Mouse (Mus musculus): ENCODE data around the gene Podxl2.

- TF ChIP-seq CTCF (IDR thresholded peaks at IDR 0.05; ENCODE audit: insufficient read depth, low read depth, low read length) (no peak), POLR2A (IDR thresholded peaks at IDR 0.05; ENCODE audit: insufficient read depth, low read depth, low read length) (no peak)
Measured at GRCm38 (mm10) chr6:88800191-88800590, 74.7 kb downstream of the Podxl2 start.

All from olfactory bulb, adult 2 months (tissue).